Mouse (Mus musculus) MEL-GATA-1-ER (cell line): ENCODE measurements around the gene Wipf2.
"Not testable (repeated sequence)": the region's sequence is repeated elsewhere in the genome, so short reads cannot be mapped to it uniquely, and the experiment has no call there.

Source experiments
- DNase-seq: peaks from one replicate; pipeline ENCODE4 v3.0.0-alpha.2; 2012; ENCODE audit warnings: low read depth; ENCODE audit errors: extremely low read depth

Gene Wipf2

DNA sequence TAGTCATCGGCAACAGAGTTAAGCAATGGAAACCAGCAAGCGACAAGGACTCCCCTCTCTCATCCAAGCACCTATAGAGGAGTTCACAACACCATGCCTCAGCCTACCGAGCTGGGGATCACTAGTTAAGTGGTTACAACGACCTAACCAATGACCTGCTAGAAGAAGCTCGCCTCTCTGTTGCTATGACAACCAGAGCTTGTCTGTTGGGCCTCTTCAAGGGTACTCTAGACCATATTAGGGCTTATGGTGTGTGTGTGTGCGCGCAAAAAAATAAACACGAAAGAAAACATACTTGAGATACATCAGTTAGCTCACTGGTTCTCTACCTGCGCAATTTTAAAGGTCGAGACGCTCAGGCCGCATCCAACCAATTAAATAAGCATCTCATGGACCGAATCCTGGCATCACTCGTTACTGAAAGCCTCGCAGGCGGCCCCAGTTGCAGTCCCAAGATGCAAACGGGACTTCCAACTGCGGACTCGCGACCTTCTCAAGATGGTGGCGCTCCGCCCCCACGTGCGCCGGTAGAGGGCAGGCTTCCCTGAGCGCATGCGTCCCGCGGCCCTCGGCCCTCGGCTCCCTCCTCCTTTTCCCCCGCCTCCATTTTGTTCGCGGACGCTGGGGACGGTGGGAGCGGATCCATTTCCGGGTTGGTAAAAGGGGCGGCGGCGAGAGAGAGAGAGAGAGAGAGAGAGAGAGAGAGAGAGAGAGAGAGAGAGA, at the start of gene Wipf2:
Gene Wipf2, plus strand, starts transcription at position 611 of the 723 bp plus-strand sequence.
- peak; percentile 80 for DNase-seq

DNA sequence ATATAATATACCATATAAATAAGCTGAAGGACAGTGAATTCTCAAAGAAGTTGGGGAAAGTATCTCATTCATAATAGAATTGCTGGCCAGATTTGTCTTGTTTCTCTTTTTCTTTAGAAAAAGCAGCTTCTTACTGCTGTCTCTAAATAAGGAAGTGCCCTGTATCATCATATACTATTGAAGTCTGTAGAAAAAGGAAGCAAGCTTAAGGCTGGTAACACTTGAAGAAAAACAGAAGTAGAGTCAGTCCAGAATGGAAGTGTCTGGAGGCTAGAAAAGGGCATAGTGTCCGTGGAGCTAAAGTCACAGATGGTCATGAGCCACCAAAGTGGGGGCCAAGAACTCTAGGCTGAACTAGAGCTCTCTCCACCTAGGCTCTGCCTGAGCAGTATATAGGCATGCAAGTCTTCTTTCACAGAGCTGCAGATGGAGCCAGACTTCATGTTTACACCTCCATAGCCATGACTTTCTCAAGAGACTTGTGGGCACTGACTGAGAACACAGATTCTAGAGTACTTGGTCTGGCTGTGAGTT, 46.7 kb upstream of the Wipf2 start:
- DNase-seq = peak; percentile 75

DNA sequence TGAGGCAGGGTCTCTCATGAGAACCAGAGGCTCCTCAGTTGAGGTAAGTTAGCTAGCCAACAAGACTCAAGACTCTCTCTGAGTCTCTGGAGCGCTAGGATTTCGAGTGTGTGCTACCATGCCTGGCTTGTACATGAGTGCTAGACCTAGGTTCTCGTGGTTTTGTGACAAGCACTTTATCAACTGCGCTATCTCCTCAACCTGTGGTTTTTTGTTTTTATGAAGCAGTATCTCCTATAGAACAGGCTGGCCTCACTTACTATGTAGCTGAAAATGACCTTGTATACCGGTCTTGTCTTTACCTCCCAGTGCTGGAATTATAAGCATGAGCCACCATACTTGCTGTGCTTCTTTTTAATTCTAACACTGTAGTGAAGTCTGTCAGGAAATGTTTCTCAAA, 42.5 kb upstream of the Wipf2 start:
- no peak for DNase-seq

DNA sequence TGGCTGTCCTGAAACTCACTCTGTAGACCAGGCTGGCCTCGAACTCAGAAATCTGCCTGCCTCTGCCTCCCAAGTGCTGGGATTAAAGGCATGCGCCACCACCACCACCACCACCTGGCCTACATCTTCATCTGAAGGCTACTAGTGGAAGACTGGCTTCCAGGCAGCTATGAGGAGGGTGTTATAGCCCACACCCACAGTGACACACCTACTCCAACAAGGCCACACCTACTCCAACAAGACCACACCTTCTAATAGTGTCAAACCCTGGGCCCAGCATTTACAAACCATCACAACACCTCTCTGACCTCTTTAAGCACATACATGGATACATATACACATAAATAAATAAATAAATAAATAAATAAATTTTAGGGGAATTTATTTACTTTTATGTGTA, 37.4 kb upstream of the Wipf2 start:
- not testable (repeated sequence) for DNase-seq

DNA sequence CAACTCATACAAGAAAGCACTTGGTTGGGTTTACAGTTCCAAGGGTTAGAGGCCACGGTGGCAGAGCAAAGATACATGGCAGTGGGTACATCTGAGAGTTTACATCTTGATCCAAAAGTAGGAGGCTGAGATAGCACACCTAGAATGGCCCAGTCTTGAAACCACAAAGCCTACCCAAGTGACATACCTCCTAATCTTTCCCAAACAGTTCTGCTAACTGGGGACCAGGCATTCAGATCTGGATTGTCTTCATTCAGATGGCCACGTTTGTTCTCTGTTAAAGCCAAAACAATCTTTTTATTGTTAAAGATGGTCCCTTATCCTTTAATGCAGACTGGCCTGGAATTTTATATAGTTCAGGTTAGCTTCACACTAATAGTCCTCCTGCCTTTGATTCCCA, 35.6 kb upstream of the Wipf2 start:
- no peak for DNase-seq

DNA sequence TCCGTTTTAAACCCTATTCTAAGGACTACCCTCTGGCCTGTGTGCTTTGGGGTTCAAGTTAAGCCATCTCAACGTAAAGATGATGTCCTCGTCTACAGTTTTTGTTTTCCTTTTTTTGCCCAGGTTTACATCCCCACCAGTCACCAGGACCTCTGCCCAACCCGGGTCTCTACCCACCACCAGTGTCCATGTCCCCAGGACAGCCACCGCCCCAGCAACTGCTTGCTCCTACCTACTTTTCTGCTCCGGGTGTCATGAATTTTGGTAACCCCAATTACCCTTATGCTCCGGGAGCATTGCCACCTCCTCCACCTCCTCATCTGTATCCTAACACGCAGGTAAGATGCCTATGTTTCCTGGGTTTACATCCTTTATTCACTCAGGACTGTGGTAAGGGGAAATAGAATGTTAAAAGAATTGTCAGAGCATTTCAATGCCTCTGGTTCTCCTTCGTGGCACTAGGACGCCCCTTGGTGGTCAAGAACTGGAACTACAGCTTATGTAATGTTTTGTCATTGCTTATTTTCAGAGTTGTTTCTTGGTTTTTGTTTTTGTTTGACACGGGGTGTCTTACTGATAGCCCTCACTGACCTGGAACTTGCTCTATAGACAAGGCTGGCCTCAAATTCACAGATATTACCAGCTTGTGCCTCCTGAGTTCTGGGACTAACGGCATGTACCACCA, 34.2 kb upstream of the Wipf2 start:
- no peak for DNase-seq

DNA sequence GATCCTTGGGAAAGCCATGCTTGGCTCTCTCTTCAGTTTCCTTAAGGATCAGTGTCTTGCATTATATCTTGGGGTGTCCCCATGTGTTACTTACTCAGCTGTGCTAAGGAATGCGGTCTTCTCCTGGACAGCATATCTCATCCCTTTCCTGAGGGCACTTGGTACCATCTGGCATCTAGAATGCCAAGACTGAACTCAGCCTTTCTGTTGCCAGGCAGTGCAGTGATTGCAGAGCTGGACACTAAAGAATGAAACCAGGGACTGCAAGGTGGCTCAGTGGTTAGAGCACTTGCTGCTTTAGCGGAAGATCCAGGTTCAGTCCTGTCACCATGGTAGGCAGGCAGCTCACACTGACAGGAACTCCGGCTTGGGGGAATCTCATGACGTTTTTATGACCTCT, 33.6 kb upstream of the Wipf2 start:
- no peak for DNase-seq

DNA sequence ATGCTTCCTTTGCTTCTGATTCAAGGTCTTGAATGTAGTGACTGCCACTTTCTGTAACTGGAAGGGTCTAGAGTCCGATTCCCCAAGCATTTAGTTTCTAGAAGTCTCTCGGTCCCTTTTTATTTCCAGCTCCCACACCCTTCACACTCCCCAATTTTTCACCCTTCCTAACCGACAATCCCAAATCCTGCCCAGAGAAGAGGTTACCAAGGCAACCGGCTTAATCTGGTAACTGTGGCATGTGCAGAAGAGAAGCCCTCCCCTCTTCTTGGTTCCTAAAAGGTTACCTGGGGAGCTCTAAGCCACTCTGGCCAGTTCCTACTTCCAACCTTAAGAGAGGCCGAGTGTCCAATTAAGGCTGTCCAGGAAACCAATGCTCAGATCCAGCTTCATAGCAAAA, 28.1 kb upstream of the Wipf2 start:
- DNase-seq = no peak

DNA sequence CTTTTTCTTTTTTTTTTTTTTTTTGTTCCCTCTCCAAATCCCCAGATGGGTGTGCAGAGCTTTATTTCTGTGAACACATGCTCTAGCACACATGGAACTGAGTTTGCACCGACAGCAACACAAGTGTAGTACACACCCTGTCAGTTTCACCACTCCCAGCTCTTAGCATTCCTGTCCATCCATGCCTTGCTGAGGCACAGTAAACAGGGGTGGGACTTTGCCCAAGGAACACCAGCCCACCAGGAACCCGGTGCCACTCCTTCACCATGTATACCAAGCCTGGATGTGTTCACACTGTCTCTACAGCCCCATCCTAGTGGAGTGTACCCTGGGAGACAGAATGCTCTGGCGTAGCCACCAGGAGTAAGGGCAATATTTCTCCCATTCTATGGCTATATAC, 27.7 kb upstream of the Wipf2 start:
- DNase-seq = no peak

DNA sequence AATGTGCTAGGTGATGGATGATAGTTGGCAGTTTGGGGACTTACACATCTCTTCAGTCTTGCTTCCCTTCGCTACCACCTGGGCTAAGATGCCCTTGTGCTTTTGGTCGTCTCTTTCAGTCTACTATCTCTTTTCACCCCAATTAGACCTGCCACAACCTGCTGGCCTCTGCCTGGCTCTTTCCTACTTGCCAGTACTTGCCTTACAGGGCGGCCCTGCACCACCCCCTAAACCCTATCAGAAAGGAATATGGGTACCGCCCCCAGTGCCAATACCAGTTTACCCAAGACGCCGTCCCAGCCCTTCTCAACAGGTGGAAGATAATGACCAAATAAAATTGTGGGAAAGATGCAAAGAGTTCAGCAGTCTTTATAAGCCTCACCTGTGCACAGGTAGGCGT, 27.3 kb upstream of the Wipf2 start:
- DNase-seq = no peak

DNA sequence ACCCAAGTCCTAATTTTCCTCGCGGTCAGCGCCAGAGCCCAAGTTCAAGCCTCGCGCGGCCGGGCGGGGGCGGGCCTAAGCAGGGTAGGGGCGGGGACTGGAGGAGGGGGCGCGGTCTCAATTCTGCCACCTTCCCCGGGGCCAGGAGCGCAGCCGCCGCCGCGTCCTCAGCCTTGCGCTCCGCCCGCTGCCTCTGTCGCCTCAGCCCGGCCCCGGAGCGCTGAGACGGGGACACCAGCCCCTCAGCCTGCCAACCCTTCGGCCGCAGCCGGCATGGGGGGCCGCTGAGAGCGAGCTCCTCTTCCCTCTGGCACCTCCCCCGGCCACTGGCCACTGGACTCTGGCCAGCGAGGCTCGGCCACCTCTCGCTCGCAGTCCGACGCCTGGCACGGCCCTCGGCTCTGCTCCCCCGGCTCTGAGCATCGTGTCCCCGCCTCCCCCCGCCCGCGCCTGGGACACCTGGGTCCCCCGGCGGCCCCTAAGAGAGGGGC, 26.7 kb upstream of the Wipf2 start, which contains the start of gene Rapgefl1:
Gene Rapgefl1, plus strand, starts transcription at position 135 of the 491 bp plus-strand sequence.
- peak; percentile 21 for DNase-seq

DNA sequence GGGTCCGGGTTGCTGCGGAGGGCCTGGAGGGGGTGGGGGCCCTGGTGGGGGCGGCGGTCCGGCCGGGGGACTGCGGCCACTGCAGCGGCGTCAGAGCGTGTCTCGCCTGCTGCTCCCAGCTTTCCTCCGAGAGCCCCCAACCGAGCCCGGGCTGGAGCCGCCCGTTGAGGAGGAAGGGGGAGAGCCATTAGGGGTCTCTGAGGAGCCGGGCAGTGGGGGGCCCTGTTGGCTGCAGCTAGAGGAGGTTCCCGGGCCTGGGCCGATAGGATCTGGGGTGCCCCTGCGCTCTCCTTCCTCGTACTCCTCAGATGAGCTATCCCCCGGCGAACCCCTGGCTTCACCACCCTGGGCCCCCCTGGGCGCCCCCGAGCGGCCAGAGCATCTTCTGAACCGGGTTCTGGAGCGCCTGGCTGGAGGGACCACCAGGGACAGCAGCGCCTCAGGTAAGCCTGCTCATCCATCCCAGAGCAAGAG, 26.2 kb upstream of the Wipf2 start:
- no peak for DNase-seq

DNA sequence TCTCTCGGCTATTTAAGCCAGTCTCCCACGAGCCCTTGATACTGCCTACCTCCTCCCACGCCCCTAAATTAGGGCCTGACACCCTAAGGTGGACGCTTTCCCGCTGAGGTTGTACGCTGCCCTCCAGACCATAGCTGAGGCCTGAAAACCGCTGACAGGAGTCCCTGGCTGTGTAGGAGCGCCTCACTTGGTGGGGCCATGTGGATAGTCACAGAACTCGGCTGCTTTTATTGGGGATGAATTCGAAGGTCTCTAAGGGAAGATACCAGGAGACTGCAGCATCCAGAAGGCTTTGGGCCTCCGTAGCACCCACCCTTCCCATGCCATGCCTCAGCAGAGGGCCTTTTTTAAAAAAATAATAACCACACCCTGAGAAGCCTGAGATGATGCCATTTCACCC, 25.5 kb upstream of the Wipf2 start:
- no peak for DNase-seq

DNA sequence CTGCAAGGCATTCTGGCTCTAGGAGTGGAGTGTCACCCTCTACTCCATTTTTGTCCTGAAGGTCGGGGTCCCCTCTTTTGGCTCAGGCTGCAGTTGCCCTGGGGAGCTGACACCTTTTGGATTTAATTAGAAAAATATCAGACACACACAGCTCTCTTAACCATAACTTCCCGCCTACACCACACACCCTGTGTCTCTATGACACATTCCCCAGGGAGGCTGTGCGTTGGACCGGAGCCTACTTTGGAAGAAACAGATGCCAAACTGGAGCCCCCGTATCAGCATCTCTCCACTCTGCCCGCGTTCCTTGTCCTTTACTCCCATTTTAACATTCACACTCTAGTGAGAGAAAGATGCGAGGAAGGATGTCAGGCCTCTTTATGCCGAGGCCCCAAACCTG, 24.9 kb upstream of the Wipf2 start:
- DNase-seq = no peak

DNA sequence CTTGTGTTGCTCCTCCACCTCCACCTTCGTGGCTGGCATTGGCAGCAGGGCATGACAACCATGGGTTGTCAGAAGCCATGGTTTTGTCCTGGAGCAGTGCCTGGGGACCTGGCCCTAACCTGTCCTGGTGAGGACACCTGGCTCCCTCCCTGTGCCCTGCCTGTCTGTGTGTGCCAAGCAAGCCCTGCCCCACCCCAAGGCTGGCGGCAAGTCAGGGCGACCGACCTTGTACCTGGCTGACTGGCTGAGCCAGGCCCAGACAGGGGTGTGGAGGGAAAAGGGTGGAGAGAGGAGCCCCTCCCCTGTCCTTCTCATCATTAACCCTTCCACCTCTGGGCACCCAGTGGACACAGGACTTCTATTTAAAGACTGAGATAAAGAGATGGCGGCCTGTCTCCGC, 24.0 kb upstream of the Wipf2 start:
- DNase-seq = no peak

DNA sequence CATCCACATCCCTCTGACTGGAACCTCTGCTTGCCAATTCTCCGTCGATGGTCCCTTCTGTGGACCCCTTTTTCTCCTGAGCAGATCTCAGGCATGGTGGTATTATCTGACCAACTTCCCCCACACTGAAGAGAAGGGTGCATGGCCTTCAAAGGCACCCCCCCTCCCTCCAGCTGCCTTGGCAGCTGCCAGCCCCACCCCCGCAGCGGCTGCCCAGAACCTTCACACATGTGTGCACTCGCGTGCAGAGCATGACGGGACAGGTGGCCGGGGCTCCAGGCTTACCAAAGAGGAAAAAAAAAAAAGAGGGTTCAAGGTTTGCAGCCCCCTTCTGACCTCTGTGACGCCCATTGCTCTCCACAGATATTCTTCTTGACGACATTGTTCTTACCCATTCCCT, 23.5 kb upstream of the Wipf2 start:
- no peak for DNase-seq

DNA sequence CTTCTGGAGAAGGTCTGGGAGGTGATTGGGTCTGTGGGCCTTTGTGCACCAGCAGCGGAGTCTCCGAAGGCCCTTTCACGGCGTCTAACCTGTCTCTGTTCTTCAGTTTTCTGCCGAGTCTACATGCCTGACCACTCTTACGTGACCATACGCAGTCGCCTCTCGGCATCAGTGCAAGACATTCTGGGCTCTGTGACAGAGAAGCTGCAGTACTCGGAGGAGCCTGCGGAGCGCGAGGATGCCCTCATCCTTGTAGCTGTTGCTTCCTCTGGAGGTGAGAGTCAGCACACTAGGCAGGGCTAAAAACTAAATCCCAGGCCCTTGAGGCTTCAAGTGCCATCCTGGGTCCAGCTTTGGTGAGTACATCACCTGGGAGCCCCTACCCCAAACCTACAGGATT, 17.4 kb upstream of the Wipf2 start:
- DNase-seq = no peak

DNA sequence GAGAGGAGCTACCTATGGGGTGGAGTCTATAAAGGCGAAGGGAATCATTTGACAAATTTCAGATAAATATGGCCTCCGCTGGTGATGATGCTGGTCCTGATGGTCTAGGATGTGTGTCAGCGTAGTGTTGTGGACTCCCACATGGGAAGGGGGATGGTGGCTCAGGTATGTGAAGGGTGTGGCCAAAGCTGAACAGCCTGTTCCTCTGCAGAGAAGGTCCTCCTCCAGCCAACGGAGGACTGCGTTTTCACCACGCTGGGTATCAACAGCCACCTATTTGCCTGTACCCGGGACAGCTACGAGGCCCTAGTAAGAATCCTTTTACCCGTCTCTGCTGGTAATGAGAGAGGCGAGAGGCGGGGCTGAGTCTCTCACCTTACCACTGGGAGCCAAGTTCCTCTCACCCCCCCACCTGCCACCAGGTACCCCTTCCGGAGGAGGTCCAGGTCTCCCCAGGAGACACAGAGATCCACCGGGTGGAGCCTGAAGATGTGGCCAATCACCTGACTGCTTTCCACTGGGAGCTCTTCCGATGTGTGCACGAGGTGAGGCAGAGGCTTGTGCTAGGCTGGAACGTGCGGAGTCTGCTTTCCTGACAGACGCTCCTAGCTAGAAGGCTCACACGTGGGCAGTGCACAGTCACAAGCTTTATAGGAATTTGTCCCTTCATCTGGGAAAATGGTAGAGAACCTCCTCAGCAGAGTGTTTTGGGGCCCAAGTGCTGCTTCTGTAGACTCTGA, 16.4 kb upstream of the Wipf2 start:
- no peak for DNase-seq

DNA sequence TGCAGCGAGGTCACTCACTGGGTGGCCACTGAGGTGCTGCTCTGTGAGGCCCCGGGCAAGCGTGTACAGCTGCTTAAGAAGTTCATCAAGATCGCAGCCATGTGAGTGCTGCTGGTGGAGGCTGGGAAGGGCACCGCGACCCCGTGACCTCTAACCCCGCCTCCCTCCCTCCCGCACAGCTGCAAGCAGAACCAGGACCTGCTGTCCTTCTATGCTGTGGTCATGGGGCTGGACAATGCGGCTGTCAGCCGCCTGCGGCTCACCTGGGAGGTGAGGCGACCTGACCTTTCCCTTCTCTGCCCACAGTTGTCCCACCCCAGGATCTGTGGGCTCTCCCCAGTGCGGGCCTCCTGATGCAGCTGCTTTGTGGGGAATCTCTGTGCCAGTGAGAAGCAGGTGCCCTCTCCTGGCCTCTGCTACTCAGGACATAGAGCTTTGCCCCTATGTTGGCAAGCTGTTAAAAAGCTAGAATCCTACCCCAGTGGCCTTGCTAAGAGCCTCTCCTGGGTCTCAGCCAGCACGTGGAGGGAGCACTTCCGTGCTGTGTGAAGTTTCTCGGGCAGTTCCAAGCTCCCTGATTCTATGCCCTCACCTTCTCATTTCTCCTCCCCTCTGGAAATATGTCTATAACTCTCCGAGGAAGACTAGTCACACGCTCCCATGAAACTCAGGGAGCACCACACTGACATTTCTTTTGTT, 14.1 kb upstream of the Wipf2 start:
- DNase-seq = no peak

DNA sequence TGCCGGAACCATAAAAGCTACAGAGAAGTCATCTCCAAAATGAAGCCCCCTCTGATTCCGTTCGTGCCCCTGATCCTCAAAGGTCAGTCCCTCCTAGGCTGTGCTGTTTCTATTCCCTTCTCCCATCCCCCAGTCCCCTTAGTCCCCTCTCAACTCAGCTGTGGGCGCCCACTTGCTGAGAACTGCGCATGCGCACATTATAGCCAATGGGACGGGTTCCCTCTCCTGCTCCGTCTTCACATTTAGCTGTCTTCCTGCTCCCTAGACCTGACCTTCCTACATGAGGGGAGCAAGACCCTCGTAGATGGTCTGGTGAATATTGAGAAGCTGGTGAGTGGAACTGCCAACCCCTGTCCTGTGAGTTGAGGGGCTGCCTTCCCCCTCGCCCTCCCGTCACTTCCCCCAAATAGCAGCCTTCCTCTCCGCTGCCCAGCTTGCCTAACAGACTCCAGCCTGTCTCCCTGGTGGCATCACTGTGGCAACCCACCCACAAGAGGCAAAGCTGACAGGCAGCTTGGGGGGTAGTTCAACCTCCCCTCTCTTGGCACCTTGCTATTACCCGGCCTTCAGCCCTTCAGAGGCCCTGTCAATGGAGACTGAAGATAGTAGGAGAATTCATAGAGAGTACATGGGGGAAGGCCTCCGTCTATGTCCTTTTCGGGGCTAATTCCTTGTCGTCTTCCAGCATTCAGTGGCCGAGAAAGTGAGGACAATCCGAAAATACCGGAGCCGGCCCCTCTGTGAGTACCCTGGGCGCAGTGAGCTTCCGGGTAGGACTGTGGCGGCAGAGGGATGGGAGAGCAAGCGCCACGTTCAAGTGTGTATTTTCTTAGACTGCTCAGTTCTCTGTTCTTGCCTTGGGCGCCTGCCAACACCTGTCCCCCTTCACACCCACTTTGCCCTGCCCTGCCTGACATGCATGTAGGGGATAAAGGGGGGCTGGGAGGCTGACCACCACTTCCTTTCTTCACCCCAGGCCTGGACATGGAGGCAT, 13.0 kb upstream of the Wipf2 start:
- no peak for DNase-seq
